Mouse (Mus musculus) embryonic facial prominence, embryonic 14.5 days (tissue): ENCODE data around the gene Elp1. TPM values are rescaled to one million over a fixed set of nuclear protein-coding genes. Genes with fewer than 3 reads are reported as not detected.

Source experiments
- ATAC-seq: fragments of 200-750 bp; cut with Nextera tagmentation; 2 replicates; pipeline ENCODE4 v1.8.0; 2017; ENCODE audit warnings: low read depth, moderate number of reproducible peaks, moderate TSS enrichment
- DNase-seq: peaks from one replicate; pipeline ENCODE4 v3.0.0-alpha.2; 2015; ENCODE audit warnings: low spot score
- H3K27ac ChIP-seq: fragments of 300-500 bp; sonication (generic); replicated peaks from 2 replicates; pipeline ENCODE4 v1.5.1; 2014; ENCODE audit warnings: low read depth, mild to moderate bottlenecking, low read length, moderate library complexity
- H3K27me3 ChIP-seq: fragments of 300-500 bp; sonication (generic); replicated peaks from 2 replicates; pipeline ENCODE4 v1.6.1; 2014; ENCODE audit warnings: low read length; ENCODE audit not compliant: control insufficient read depth, insufficient read depth
- H3K36me3 ChIP-seq: fragments of 300-500 bp; sonication (generic); 2 replicates; pipeline ENCODE4 v1.6.1; 2014; ENCODE audit warnings: low read length, mixed read lengths; ENCODE audit not compliant: control insufficient read depth, insufficient read depth
- H3K4me1 ChIP-seq: fragments of 300-500 bp; sonication (generic); 2 replicates; pipeline ENCODE4 v1.6.1; 2014; ENCODE audit warnings: antibody characterized with exemption, low read length; ENCODE audit not compliant: control insufficient read depth, insufficient read depth
- H3K4me2 ChIP-seq: fragments of 300-500 bp; sonication (generic); 2 replicates; pipeline ENCODE4 v1.6.1; 2014; ENCODE audit warnings: low read depth, mild to moderate bottlenecking, low read length, moderate library complexity, mixed read lengths
- H3K4me3 ChIP-seq: fragments of 300-500 bp; sonication (generic); 2 replicates; pipeline ENCODE4 v1.5.1; 2014; ENCODE audit warnings: low read depth, mild to moderate bottlenecking, low read length
- H3K9ac ChIP-seq: fragments of 300-500 bp; sonication (generic); 2 replicates; pipeline ENCODE4 v1.6.1; 2014; ENCODE audit warnings: low read depth, mild to moderate bottlenecking, low read length, moderate library complexity, mixed read lengths
- H3K9me3 ChIP-seq: fragments of 300-500 bp; sonication (generic); 2 replicates; pipeline ENCODE4 v1.6.1; 2016; ENCODE audit warnings: low read length; ENCODE audit not compliant: control insufficient read depth
- WGBS: fragments of 180-500 bp; shearing (Covaris S2); extraction: QIAGEN DNeasy Blood & Tissue Kit; methylation state at CpG from one replicate; pipeline ENCODE4 v1.1.7; 2014; 5-methylcytosine and 5-hydroxymethylcytosine counted together
- polyA plus RNA-seq: library from polyadenylated mRNA; unstranded; fragments of >200 nt; fragmentation: Nextera tagmentation; extraction: Ambion mirVana; gene quantifications from 2 replicates; pipeline ENCODE4 v1.2.1, GENCODE M21; 2014

Gene Elp1
- polyA plus RNA-seq, 1 experiment from 2014 or later, result 56.8 TPM

GRCm38 (mm10) chr4:56740020-56740485 is 62.1 kb downstream of the Elp1 start, which contains the start of gene Gm26657:
Gene Gm26657, plus strand, starts transcription at chr4:56740070.
- DNase-seq (no peak), ATAC-seq (no peak)
- Histone ChIP-seq H3K27me3 (no peaks in the 10 kb centered on the region), H3K4me1 (no peaks in the 10 kb centered on the region), H3K27ac (no peak within 1 kb of the TSS), H3K36me3 (peaks cover 14% of the 10 kb centered on the region), H3K9me3 (no peaks in the 10 kb centered on the region), H3K4me3 (no peak within 1 kb of the TSS), H3K9ac (no peak within 1 kb of the TSS), H3K4me2 (no peak within 1 kb of the TSS)
- 93% methylated on average over 13 of the region's 18 CpGs for WGBS

GRCm38 (mm10) chr4:56725839-56726238 is 76.3 kb downstream of the Elp1 start:
- Histone ChIP-seq H3K27ac (no peak overlapping the region), H3K9ac (no peak overlapping the region), H3K27me3 (no peaks in the 10 kb centered on the region), H3K36me3 (no peaks in the 10 kb centered on the region), H3K4me1 (no peaks in the 10 kb centered on the region), H3K9me3 (peaks cover 7% of the 10 kb centered on the region), H3K4me3 (no peak overlapping the region), H3K4me2 (no peak overlapping the region)
- DNase-seq, result no peak
- ATAC-seq, result no peak
- WGBS, result 53% methylated on average over 8 of the region's 8 CpGs

GRCm38 (mm10) chr4:56723237-56723636 is 78.9 kb downstream of the Elp1 start:
- DNase-seq (no peak), ATAC-seq (no peak)
- Histone ChIP-seq H3K27me3 (no peaks in the 10 kb centered on the region), H3K9ac (no peak overlapping the region), H3K4me3 (no peak overlapping the region), H3K4me1 (peaks cover 6% of the 10 kb centered on the region; the same call in 1 of the 2 replicates), H3K27ac (no peak overlapping the region), H3K36me3 (no peaks in the 10 kb centered on the region), H3K4me2 (no peak overlapping the region), H3K9me3 (peaks cover 7% of the 10 kb centered on the region)
- 92% methylated on average over 6 of the region's 6 CpGs for WGBS

- ATAC-seq (no peak), DNase-seq (no peak)
- Histone ChIP-seq H3K4me1 (peaks cover 6% of the 10 kb centered on the region; the same call in 1 of the 2 replicates), H3K36me3 (no peaks in the 10 kb centered on the region), H3K27me3 (no peaks in the 10 kb centered on the region), H3K9ac (no peak overlapping the region), H3K4me2 (no peak overlapping the region), H3K27ac (no peak overlapping the region), H3K4me3 (no peak overlapping the region), H3K9me3 (peaks cover 2% of the 10 kb centered on the region)
- WGBS, result 61% methylated on average over 6 of the region's 6 CpGs
Measured at GRCm38 (mm10) chr4:56722346-56722745, 79.8 kb downstream of the Elp1 start.

GRCm38 (mm10) chr4:56721469-56721868 is 80.7 kb downstream of the Elp1 start:
- ATAC-seq (no peak), DNase-seq (no peak)
- no peak overlapping the region for H3K4me2 ChIP-seq
- WGBS, result 30% methylated on average over 3 of the region's 3 CpGs
- no peak overlapping the region for H3K27ac ChIP-seq
- H3K4me1 ChIP-seq, result peaks cover 6% of the 10 kb centered on the region; the same call in 1 of the 2 replicates
- no peak overlapping the region for H3K4me3 ChIP-seq
- H3K9me3 ChIP-seq, result no peaks in the 10 kb centered on the region
- H3K36me3 ChIP-seq, result no peaks in the 10 kb centered on the region
- no peak overlapping the region for H3K9ac ChIP-seq
- no peaks in the 10 kb centered on the region for H3K27me3 ChIP-seq

- H3K27me3 ChIP-seq, result no peaks in the 10 kb centered on the region
- no peak overlapping the region for H3K9ac ChIP-seq
- peaks cover 6% of the 10 kb centered on the region; the same call in 1 of the 2 replicates for H3K4me1 ChIP-seq
- H3K9me3 ChIP-seq, result no peaks in the 10 kb centered on the region
- no peak for DNase-seq
- H3K4me3 ChIP-seq, result no peak overlapping the region
- no peak for ATAC-seq
- 75% methylated on average over 9 of the region's 9 CpGs for WGBS
- no peaks in the 10 kb centered on the region for H3K36me3 ChIP-seq
- no peak overlapping the region for H3K27ac ChIP-seq
- H3K4me2 ChIP-seq, result no peak overlapping the region
Measured at GRCm38 (mm10) chr4:56720403-56720802, 81.7 kb downstream of the Elp1 start.

- Histone ChIP-seq H3K9me3 (no peaks in the 10 kb centered on the region), H3K4me1 (peaks cover 6% of the 10 kb centered on the region; the same call in 1 of the 2 replicates), H3K36me3 (no peaks in the 10 kb centered on the region), H3K4me3 (no peak overlapping the region), H3K4me2 (no peak overlapping the region), H3K27ac (no peak overlapping the region), H3K9ac (no peak overlapping the region), H3K27me3 (no peaks in the 10 kb centered on the region)
- ATAC-seq, result no peak
- DNase-seq, result no peak
- 61% methylated on average over 9 of the region's 9 CpGs for WGBS
Measured at GRCm38 (mm10) chr4:56719456-56719855, 82.7 kb downstream of the Elp1 start.

- 48% methylated on average over 12 of the region's 12 CpGs for WGBS
- Histone ChIP-seq H3K36me3 (no peaks in the 10 kb centered on the region), H3K9me3 (no peaks in the 10 kb centered on the region), H3K9ac (no peak overlapping the region), H3K4me1 (peaks cover 6% of the 10 kb centered on the region; the same call in 1 of the 2 replicates), H3K27me3 (no peaks in the 10 kb centered on the region), H3K4me3 (no peak overlapping the region), H3K27ac (no peak overlapping the region), H3K4me2 (no peak overlapping the region)
- ATAC-seq, result no peak
- DNase-seq, result no peak
Measured at GRCm38 (mm10) chr4:56718573-56719442, 83.3 kb downstream of the Elp1 start.
